Mouse (Mus musculus) liver, postnatal 0 days (tissue): ENCODE measurements around the gene Serping1. TPM values are rescaled to one million over a fixed set of nuclear protein-coding genes. Genes with fewer than 3 reads are reported as not detected.
"Not testable (repeated sequence)": the region's sequence is repeated elsewhere in the genome, so short reads cannot be mapped to it uniquely, and the experiment has no call there.

Experiments used
- ATAC-seq: fragments of 200-750 bp; cut with Nextera tagmentation; 2 replicates; pipeline ENCODE4 v1.8.0; 2017; ENCODE audit warnings: mild to moderate bottlenecking, moderate library complexity
- DNase-seq: peaks from one replicate; pipeline ENCODE4 v3.0.0-alpha.2; 2016
- H3K27ac ChIP-seq: fragments of 300-500 bp; sonication (generic); 2 replicates; pipeline ENCODE4 v1.5.1; 2014; ENCODE audit warnings: antibody characterized with exemption, moderate library complexity, mild to moderate bottlenecking, low read depth
- H3K27me3 ChIP-seq: fragments of 300-500 bp; sonication (generic); 2 replicates; pipeline ENCODE4 v1.6.1; 2014; ENCODE audit warnings: low read length, control low read depth, mixed read lengths; ENCODE audit not compliant: insufficient read depth
- H3K36me3 ChIP-seq: fragments of 300-500 bp; sonication (generic); replicated peaks from 2 replicates; pipeline ENCODE4 v1.6.1; 2014; ENCODE audit warnings: mild to moderate bottlenecking, control low read depth, low read length, moderate library complexity, mixed read lengths; ENCODE audit not compliant: insufficient read depth
- H3K4me1 ChIP-seq: fragments of 300-500 bp; sonication (generic); 2 replicates; pipeline ENCODE4 v1.6.1; 2014; ENCODE audit warnings: antibody characterized with exemption, mild to moderate bottlenecking, control low read depth; ENCODE audit not compliant: insufficient read depth
- H3K4me2 ChIP-seq: fragments of 300-500 bp; sonication (generic); 2 replicates; pipeline ENCODE4 v1.6.1; 2014; ENCODE audit warnings: low read depth, mild to moderate bottlenecking, low read length, moderate library complexity, mixed read lengths
- H3K4me3 ChIP-seq: fragments of 300-500 bp; sonication (generic); 2 replicates; pipeline ENCODE4 v1.5.1; 2014; ENCODE audit warnings: low read depth, low read length
- H3K9ac ChIP-seq: fragments of 300-500 bp; sonication (generic); replicated peaks from 2 replicates; pipeline ENCODE4 v1.6.1; 2014; ENCODE audit warnings: mild to moderate bottlenecking, moderate library complexity
- H3K9me3 ChIP-seq: fragments of 300-500 bp; sonication (generic); 2 replicates; pipeline ENCODE4 v1.6.1; 2016; ENCODE audit warnings: mild to moderate bottlenecking, control low read depth, low read length, mixed read lengths
- CTCF ChIP-seq: sonication (generic); IDR thresholded peaks from 2 replicates; pipeline ENCODE4 v1.5.1; 2016; ENCODE audit warnings: antibody characterized with exemption, low read depth
- EP300 ChIP-seq: IDR thresholded peaks from 2 replicates; pipeline ENCODE4 v1.6.1; 2016; ENCODE audit warnings: antibody characterized with exemption, low read depth, mild to moderate bottlenecking
- WGBS: fragments of 180-500 bp; shearing (Covaris S2); extraction: QIAGEN DNeasy Blood & Tissue Kit; methylation state at CpG from one replicate; pipeline ENCODE4 v1.1.7; 2014; ENCODE audit not compliant: insufficient replicate concordance; 5-methylcytosine and 5-hydroxymethylcytosine counted together
- polyA plus RNA-seq: library from polyadenylated mRNA; unstranded; fragments of >200 nt; fragmentation: Nextera tagmentation; extraction: Ambion mirVana; gene quantifications from 2 replicates; pipeline ENCODE4 v1.2.1, GENCODE M21; 2015

Serping1 gene
- polyA plus RNA-seq, 1 experiment from 2014 or later = 344 TPM

DNA sequence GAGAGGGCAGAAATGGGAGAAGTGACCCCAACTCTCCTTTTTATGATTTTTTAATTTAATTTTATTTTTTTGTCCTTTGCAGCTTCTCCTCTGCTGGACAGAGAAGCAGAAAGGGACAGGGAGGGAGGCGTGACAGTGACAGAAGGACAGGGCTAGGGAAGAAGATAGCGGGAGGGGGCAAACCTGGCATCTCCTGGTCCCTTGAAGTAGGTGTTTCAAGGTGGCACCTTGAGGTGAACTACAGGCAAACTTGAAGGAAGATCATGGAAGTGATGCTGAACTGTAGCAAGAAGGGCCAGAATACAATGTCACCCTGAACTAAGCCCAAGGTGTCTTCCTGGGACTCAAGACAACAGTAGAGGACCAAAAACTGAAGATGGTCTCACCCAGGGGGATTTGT is 40.3 kb downstream of the Serping1 start:
- Histone ChIP-seq H3K4me2 (peak overlapping the region; percentile 71), H3K4me1 (peaks cover 72% of the 10 kb centered on the region), H3K36me3 (peaks cover 15% of the 10 kb centered on the region), H3K4me3 (peak overlapping the region; percentile 56), H3K27ac (peak overlapping the region; percentile 93), H3K9me3 (no peaks in the 10 kb centered on the region), H3K9ac (peak overlapping the region; percentile 71), H3K27me3 (0 out of 2 replicates have a peak, but pooled peaks cover 12% of the 10 kb centered on the region)
- 8% methylated on average over 2 of the region's 2 CpGs for WGBS
- peak; percentile 9; the same call in 1 of the 2 replicates for ATAC-seq
- no peak for DNase-seq
- TF ChIP-seq EP300 (no peak), CTCF (no peak)

DNA sequence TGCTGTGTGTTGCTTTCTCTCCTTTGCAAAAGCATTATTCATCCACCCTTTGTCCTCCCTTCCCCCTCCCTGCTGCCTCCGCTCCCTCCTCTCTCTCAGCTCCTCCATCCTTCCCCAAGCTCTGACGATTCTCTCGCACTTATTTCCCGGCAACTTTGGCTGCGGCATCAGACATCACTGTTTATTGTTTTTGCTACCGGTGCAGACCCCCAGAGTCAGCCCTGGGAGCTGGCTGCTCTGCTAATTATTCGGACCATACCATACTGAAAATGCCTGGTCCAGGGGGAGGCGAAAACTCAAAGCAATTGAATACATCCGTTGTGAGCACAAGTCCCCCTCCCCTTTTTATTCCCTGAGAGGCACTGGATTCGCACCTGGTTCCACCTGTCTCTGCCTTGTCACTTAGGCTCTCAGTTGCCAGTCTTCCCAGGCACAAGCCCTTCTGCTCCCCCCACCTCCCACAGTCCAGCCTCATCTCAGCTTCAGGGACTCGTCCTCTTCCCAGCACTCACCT is 40.8 kb downstream of the Serping1 start:
- Histone ChIP-seq H3K9me3 (no peaks in the 10 kb centered on the region), H3K4me1 (peaks cover 75% of the 10 kb centered on the region), H3K36me3 (peaks cover 11% of the 10 kb centered on the region), H3K27me3 (0 out of 2 replicates have a peak, but pooled peaks cover 12% of the 10 kb centered on the region), H3K4me2 (peak overlapping the region; percentile 71), H3K27ac (peak overlapping the region; percentile 93), H3K4me3 (peak overlapping the region; percentile 56), H3K9ac (peak overlapping the region; percentile 71)
- 2% methylated on average over 11 of the region's 11 CpGs for WGBS
- TF ChIP-seq EP300 (no peak), CTCF (no peak)
- no peak for ATAC-seq
- DNase-seq = no peak

DNA sequence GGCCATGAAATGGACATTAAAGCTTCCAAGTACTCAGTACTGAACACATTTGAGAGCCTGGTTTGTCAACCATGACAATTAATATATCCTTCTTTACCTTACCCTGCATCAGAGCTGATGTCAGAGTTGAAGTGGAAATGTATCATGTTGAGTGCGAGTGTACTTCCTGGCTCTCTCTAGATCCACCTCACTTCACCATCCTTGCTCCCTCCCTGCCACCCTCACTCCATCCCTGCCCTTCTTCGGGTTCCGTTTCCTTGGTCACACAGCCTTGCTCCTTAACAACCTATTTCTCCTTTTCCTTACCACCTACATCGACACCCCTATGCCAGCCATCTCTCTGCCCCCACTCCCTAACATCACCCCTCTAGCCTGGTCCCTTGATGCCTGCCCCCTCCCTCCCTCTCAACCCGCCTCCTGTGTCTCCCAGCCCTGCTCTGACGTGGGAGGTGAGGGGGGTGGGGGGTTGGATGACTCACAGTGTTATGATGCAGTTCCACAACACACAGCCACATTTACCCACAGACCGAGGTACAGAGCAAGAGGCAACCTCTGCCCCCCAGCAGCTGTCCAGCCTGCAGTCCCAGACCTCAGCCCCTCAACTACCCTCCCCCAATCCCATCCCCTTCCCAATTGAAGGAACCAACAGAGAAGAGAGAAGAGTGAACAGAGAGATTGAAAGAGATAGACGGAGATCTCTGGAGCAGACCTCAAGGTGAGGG is 41.5 kb downstream of the Serping1 start, which contains the start of gene Ypel4:
Gene Ypel4 (plus strand): TSS at position 480 of the 722 bp plus-strand sequence.
- ATAC-seq (peak; percentile 59), DNase-seq (peak; percentile 75)
- peaks cover 72% of the 10 kb centered on the region for H3K4me1 ChIP-seq
- peaks cover 5% of the 10 kb centered on the region for H3K36me3 ChIP-seq
- TF ChIP-seq CTCF = no peak
- TF ChIP-seq EP300 = no peak
- peak within 1 kb of the TSS; percentile 71 for H3K9ac ChIP-seq
- H3K9me3 ChIP-seq = no peaks in the 10 kb centered on the region
- peak within 1 kb of the TSS; percentile 71 for H3K4me2 ChIP-seq
- H3K27ac ChIP-seq = peak within 1 kb of the TSS; percentile 93
- H3K4me3 ChIP-seq = peak within 1 kb of the TSS; percentile 56
- WGBS = 7% methylated on average over 8 of the region's 8 CpGs
- 0 out of 2 replicates have a peak, but pooled peaks cover 12% of the 10 kb centered on the region for H3K27me3 ChIP-seq

DNA sequence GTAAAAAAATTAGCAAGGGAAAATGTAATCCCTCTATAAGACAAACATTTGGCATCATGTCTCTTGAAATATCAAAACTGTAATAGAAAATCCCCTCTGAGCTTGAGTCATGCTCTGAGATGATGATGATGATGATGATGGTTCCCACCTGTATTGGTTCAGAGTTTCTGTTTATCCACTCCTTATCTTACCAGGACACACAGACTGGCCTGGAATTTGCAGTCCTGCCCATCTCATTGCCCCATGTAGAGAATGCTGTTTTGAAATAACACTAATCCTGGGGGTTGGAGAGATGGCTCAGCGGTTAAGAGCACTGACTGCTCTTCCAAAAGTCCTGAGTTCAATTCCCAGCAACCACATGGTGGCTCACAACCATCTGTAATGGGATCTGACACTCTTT is 42.9 kb downstream of the Serping1 start:
- peak overlapping the region; percentile 93; the same call in 1 of the 2 replicates for H3K27ac ChIP-seq
- WGBS = 74% methylated on average over 1 of the region's 1 CpGs
- peaks cover 59% of the 10 kb centered on the region for H3K4me1 ChIP-seq
- no peak overlapping the region for H3K4me2 ChIP-seq
- no peak for ATAC-seq
- no peak for DNase-seq
- no peak overlapping the region for H3K9ac ChIP-seq
- 0 out of 2 replicates have a peak, but pooled peaks cover 12% of the 10 kb centered on the region for H3K27me3 ChIP-seq
- H3K9me3 ChIP-seq = no peaks in the 10 kb centered on the region
- no peak for TF ChIP-seq CTCF
- peak; percentile 66 for TF ChIP-seq EP300
- 0 out of 2 replicates have a peak, but pooled peaks cover under 1% of the 10 kb centered on the region for H3K36me3 ChIP-seq
- no peak overlapping the region for H3K4me3 ChIP-seq

DNA sequence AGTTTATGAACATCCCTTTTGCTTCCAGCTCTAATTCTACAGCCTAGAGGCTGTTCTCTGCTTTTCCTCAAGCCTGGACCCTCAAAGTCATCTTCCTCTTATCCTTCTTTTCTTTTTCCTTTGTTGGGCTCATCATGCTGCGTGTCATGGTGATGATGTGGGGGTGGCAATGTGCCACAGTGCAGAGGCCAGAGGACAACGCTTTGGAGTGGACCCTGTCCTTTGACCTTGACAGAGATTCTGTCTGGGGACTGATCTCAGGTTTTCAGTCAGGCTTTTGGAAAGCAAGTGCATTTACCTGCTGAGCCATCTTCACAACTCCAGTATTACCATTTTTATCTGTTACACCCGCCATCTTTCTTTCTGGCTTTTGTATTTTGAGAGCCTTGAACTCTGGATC is 44.0 kb downstream of the Serping1 start:
- no peak for DNase-seq

DNA sequence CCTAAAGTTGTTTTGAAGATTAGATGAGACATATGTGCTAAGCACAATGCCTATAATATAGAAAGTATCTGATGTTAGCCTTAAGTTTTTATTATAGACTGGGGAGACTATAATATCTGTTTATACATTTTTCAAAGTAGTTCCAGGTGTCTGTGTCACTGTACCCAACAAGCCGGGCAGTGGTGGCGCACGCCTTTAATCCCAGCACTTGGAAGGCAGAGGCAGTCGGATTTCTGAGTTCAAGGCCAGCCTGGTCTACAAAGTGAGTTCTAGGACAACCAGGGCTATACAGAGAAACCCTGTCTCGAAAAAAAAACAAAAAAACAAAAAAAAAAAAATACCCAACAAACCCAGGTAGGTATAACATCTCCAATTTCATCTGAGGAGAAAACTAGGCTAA is 47.1 kb downstream of the Serping1 start:
- Histone ChIP-seq H3K27ac (peak overlapping the region; percentile 84; the same call in 1 of the 2 replicates), H3K4me2 (peak overlapping the region; percentile 80), H3K4me1 (peaks cover 48% of the 10 kb centered on the region), H3K36me3 (peaks cover 27% of the 10 kb centered on the region)
- not testable (repeated sequence) for ATAC-seq, H3K27me3 ChIP-seq, DNase-seq, H3K9me3 ChIP-seq, H3K9ac ChIP-seq, H3K4me3 ChIP-seq
- 80% methylated on average over 5 of the region's 5 CpGs for WGBS

More for the DNA sequence above, 44.0 kb downstream of the Serping1 start:
- no peak overlapping the region for H3K9ac ChIP-seq
- no peak overlapping the region for H3K4me3 ChIP-seq
- peaks cover 51% of the 10 kb centered on the region for H3K4me1 ChIP-seq
- no peak overlapping the region for H3K4me2 ChIP-seq
- H3K36me3 ChIP-seq = no peaks in the 10 kb centered on the region
- 0 out of 2 replicates have a peak, but pooled peaks cover 3% of the 10 kb centered on the region for H3K27me3 ChIP-seq
- peak overlapping the region; percentile 50; the same call in 1 of the 2 replicates for H3K27ac ChIP-seq
- no peaks in the 10 kb centered on the region for H3K9me3 ChIP-seq
- 67% methylated on average over 3 of the region's 3 CpGs for WGBS
- no peak for TF ChIP-seq CTCF
- TF ChIP-seq EP300 = no peak
- no peak for ATAC-seq
